Mouse (Mus musculus) neural tube, embryonic 13.5 days (tissue): ENCODE measurements around the gene Thap4. TPM values are rescaled to one million over a fixed set of nuclear protein-coding genes. Genes with fewer than 3 reads are reported as not detected.

Experiments used
- ATAC-seq: fragments of 200-750 bp; cut with Nextera tagmentation; 2 replicates; pipeline ENCODE4 v1.8.0; 2017; ENCODE audit warnings: low read depth, mild to moderate bottlenecking, moderate TSS enrichment, moderate library complexity
- H3K27ac ChIP-seq: fragments of 300-500 bp; sonication (generic); replicated peaks from 2 replicates; pipeline ENCODE4 v1.5.1; 2015; ENCODE audit warnings: moderate library complexity, mild to moderate bottlenecking, inconsistent platforms
- H3K27me3 ChIP-seq: fragments of 300-500 bp; sonication (generic); 2 replicates; pipeline ENCODE4 v1.6.1; 2015; ENCODE audit warnings: mild to moderate bottlenecking, inconsistent platforms
- H3K36me3 ChIP-seq: fragments of 300-500 bp; sonication (generic); 2 replicates; pipeline ENCODE4 v1.6.1; 2015; ENCODE audit warnings: mild to moderate bottlenecking, inconsistent platforms
- H3K4me1 ChIP-seq: fragments of 300-500 bp; sonication (generic); replicated peaks from 2 replicates; pipeline ENCODE4 v1.6.1; 2015; ENCODE audit warnings: inconsistent platforms
- H3K4me2 ChIP-seq: fragments of 300-500 bp; sonication (generic); 2 replicates; pipeline ENCODE4 v1.6.1; 2015; ENCODE audit warnings: inconsistent platforms, mild to moderate bottlenecking, moderate library complexity
- H3K4me3 ChIP-seq: fragments of 300-500 bp; sonication (generic); 2 replicates; pipeline ENCODE4 v1.5.1; 2015; ENCODE audit warnings: mild to moderate bottlenecking, inconsistent platforms
- H3K9ac ChIP-seq: fragments of 300-500 bp; sonication (generic); 2 replicates; pipeline ENCODE4 v1.6.1; 2015; ENCODE audit warnings: moderate library complexity, mild to moderate bottlenecking, inconsistent platforms
- H3K9me3 ChIP-seq: fragments of 300-500 bp; sonication (generic); 2 replicates; pipeline ENCODE4 v1.6.1; 2016; ENCODE audit warnings: inconsistent platforms
- WGBS: fragments of 180-500 bp; shearing (Covaris S2); methylation state at CpG from one replicate; pipeline ENCODE4 v1.1.7; 2015; 5-methylcytosine and 5-hydroxymethylcytosine counted together
- polyA plus RNA-seq: library from polyadenylated mRNA; unstranded; fragments of >200 nt; fragmentation: Nextera tagmentation; extraction: Ambion mirVana; gene quantifications from 2 replicates; pipeline ENCODE4 v1.2.1, GENCODE M21; 2015

Thap4 gene
- polyA plus RNA-seq, 1 experiment from 2014 or later: 40.7 TPM

- Histone ChIP-seq H3K9ac (no peak overlapping the region), H3K9me3 (no peaks in the 10 kb centered on the region), H3K27me3 (no peaks in the 10 kb centered on the region), H3K4me2 (no peak overlapping the region), H3K36me3 (peaks cover 28% of the 10 kb centered on the region), H3K4me1 (no peaks in the 10 kb centered on the region), H3K27ac (no peak overlapping the region), H3K4me3 (no peak overlapping the region)
- no peak for ATAC-seq
- WGBS: 90% methylated on average over 10 of the region's 10 CpGs
Measured at GRCm38 (mm10) chr1:93703472-93704048, 51.1 kb downstream of the Thap4 start.

- Histone ChIP-seq H3K4me1 (no peaks in the 10 kb centered on the region), H3K9ac (no peak overlapping the region), H3K27ac (no peak overlapping the region), H3K4me2 (no peak overlapping the region), H3K4me3 (no peak overlapping the region), H3K9me3 (no peaks in the 10 kb centered on the region), H3K36me3 (peaks cover 26% of the 10 kb centered on the region), H3K27me3 (no peaks in the 10 kb centered on the region)
- WGBS: 97% methylated on average over 1 of the region's 1 CpGs
- no peak for ATAC-seq
Measured at GRCm38 (mm10) chr1:93702106-93702505, 52.6 kb downstream of the Thap4 start.

- H3K4me1 ChIP-seq: no peaks in the 10 kb centered on the region
- no peak overlapping the region for H3K4me2 ChIP-seq
- H3K27me3 ChIP-seq: no peaks in the 10 kb centered on the region
- H3K36me3 ChIP-seq: peaks cover 29% of the 10 kb centered on the region
- no peak overlapping the region for H3K9ac ChIP-seq
- WGBS: 81% methylated on average over 4 of the region's 4 CpGs
- no peak overlapping the region for H3K27ac ChIP-seq
- no peak for ATAC-seq
- H3K9me3 ChIP-seq: no peaks in the 10 kb centered on the region
- no peak overlapping the region for H3K4me3 ChIP-seq
Measured at GRCm38 (mm10) chr1:93699159-93699558, 55.5 kb downstream of the Thap4 start.

GRCm38 (mm10) chr1:93697317-93697716, 57.3 kb downstream of the Thap4 start:
- no peaks in the 10 kb centered on the region for H3K27me3 ChIP-seq
- no peaks in the 10 kb centered on the region for H3K9me3 ChIP-seq
- H3K4me1 ChIP-seq: no peaks in the 10 kb centered on the region
- H3K36me3 ChIP-seq: peaks cover 25% of the 10 kb centered on the region
- no peak overlapping the region; the same call in 1 of the 2 replicates for H3K27ac ChIP-seq
- no peak for ATAC-seq
- no peak overlapping the region for H3K4me3 ChIP-seq
- H3K9ac ChIP-seq: no peak overlapping the region
- H3K4me2 ChIP-seq: no peak overlapping the region
- 27% methylated on average over 3 of the region's 3 CpGs for WGBS

- Histone ChIP-seq H3K27me3 (no peaks in the 10 kb centered on the region), H3K27ac (no peak overlapping the region), H3K4me1 (no peaks in the 10 kb centered on the region), H3K9ac (no peak overlapping the region), H3K9me3 (no peaks in the 10 kb centered on the region), H3K36me3 (peaks cover 26% of the 10 kb centered on the region), H3K4me3 (no peak overlapping the region), H3K4me2 (no peak overlapping the region)
- ATAC-seq: no peak
- 85% methylated on average over 6 of the region's 6 CpGs for WGBS
Measured at GRCm38 (mm10) chr1:93694966-93695365, 59.7 kb downstream of the Thap4 start.

- no peak overlapping the region for H3K4me2 ChIP-seq
- H3K27ac ChIP-seq: no peak overlapping the region
- H3K36me3 ChIP-seq: peaks cover 33% of the 10 kb centered on the region
- H3K4me3 ChIP-seq: no peak overlapping the region
- no peaks in the 10 kb centered on the region for H3K9me3 ChIP-seq
- 95% methylated on average over 10 of the region's 10 CpGs for WGBS
- no peak overlapping the region for H3K9ac ChIP-seq
- no peaks in the 10 kb centered on the region for H3K4me1 ChIP-seq
- no peaks in the 10 kb centered on the region for H3K27me3 ChIP-seq
- no peak for ATAC-seq
Measured at GRCm38 (mm10) chr1:93693943-93694342, 60.7 kb downstream of the Thap4 start.

- H3K9me3 ChIP-seq: no peaks in the 10 kb centered on the region
- H3K27ac ChIP-seq: no peak overlapping the region
- no peaks in the 10 kb centered on the region for H3K4me1 ChIP-seq
- H3K4me3 ChIP-seq: no peak overlapping the region
- H3K9ac ChIP-seq: no peak overlapping the region
- H3K36me3 ChIP-seq: peaks cover 33% of the 10 kb centered on the region
- H3K27me3 ChIP-seq: no peaks in the 10 kb centered on the region
- no peak for ATAC-seq
- no peak overlapping the region for H3K4me2 ChIP-seq
- WGBS: 90% methylated on average over 3 of the region's 3 CpGs
Measured at GRCm38 (mm10) chr1:93693502-93693901, 61.2 kb downstream of the Thap4 start.

- Histone ChIP-seq H3K4me3 (no peak overlapping the region), H3K9ac (no peak overlapping the region), H3K4me2 (no peak overlapping the region), H3K9me3 (no peaks in the 10 kb centered on the region), H3K4me1 (peaks cover 6% of the 10 kb centered on the region), H3K36me3 (peaks cover 33% of the 10 kb centered on the region), H3K27me3 (no peaks in the 10 kb centered on the region), H3K27ac (no peak overlapping the region)
- WGBS: 94% methylated on average over 9 of the region's 9 CpGs
- no peak for ATAC-seq
Measured at GRCm38 (mm10) chr1:93692773-93693172, 61.9 kb downstream of the Thap4 start.

- 74% methylated on average over 10 of the region's 10 CpGs for WGBS
- ATAC-seq: no peak
- peaks cover 33% of the 10 kb centered on the region for H3K36me3 ChIP-seq
- no peak overlapping the region for H3K27ac ChIP-seq
- H3K9me3 ChIP-seq: no peaks in the 10 kb centered on the region
- peak overlapping the region; percentile 31; the same call in 1 of the 2 replicates for H3K9ac ChIP-seq
- peaks cover 15% of the 10 kb centered on the region for H3K4me1 ChIP-seq
- no peak overlapping the region for H3K4me2 ChIP-seq
- H3K4me3 ChIP-seq: no peak overlapping the region
- H3K27me3 ChIP-seq: no peaks in the 10 kb centered on the region
Measured at GRCm38 (mm10) chr1:93691786-93692357, 62.8 kb downstream of the Thap4 start.

GRCm38 (mm10) chr1:93691106-93691505, 63.6 kb downstream of the Thap4 start:
- no peaks in the 10 kb centered on the region for H3K27me3 ChIP-seq
- no peak overlapping the region for H3K4me3 ChIP-seq
- peaks cover 20% of the 10 kb centered on the region for H3K4me1 ChIP-seq
- ATAC-seq: no peak
- 95% methylated on average over 8 of the region's 8 CpGs for WGBS
- H3K9ac ChIP-seq: no peak overlapping the region
- peaks cover 28% of the 10 kb centered on the region for H3K36me3 ChIP-seq
- no peaks in the 10 kb centered on the region for H3K9me3 ChIP-seq
- H3K4me2 ChIP-seq: no peak overlapping the region
- no peak overlapping the region for H3K27ac ChIP-seq

GRCm38 (mm10) chr1:93689901-93690496, 64.7 kb downstream of the Thap4 start:
- H3K27me3 ChIP-seq: no peaks in the 10 kb centered on the region
- 81% methylated on average over 7 of the region's 7 CpGs for WGBS
- no peak overlapping the region for H3K4me2 ChIP-seq
- ATAC-seq: no peak
- H3K9ac ChIP-seq: no peak overlapping the region
- H3K36me3 ChIP-seq: peaks cover 17% of the 10 kb centered on the region
- no peaks in the 10 kb centered on the region for H3K9me3 ChIP-seq
- H3K27ac ChIP-seq: no peak overlapping the region
- peaks cover 20% of the 10 kb centered on the region for H3K4me1 ChIP-seq
- no peak overlapping the region for H3K4me3 ChIP-seq

GRCm38 (mm10) chr1:93688154-93688553, 66.5 kb downstream of the Thap4 start:
- H3K9ac ChIP-seq: no peak overlapping the region
- no peak for ATAC-seq
- no peak overlapping the region for H3K4me2 ChIP-seq
- no peaks in the 10 kb centered on the region for H3K9me3 ChIP-seq
- WGBS: 61% methylated on average over 8 of the region's 8 CpGs
- peaks cover 15% of the 10 kb centered on the region for H3K27me3 ChIP-seq
- H3K36me3 ChIP-seq: peaks cover 13% of the 10 kb centered on the region
- no peak overlapping the region for H3K4me3 ChIP-seq
- peaks cover 20% of the 10 kb centered on the region for H3K4me1 ChIP-seq
- no peak overlapping the region for H3K27ac ChIP-seq

- Histone ChIP-seq H3K36me3 (peaks cover 8% of the 10 kb centered on the region), H3K4me2 (peak overlapping the region; percentile 69), H3K9me3 (no peaks in the 10 kb centered on the region), H3K9ac (peak overlapping the region; percentile 74), H3K4me3 (peak overlapping the region; percentile 63), H3K27ac (peak overlapping the region; percentile 75), H3K27me3 (peaks cover 15% of the 10 kb centered on the region), H3K4me1 (peaks cover 20% of the 10 kb centered on the region)
- 15% methylated on average over 3 of the region's 3 CpGs for WGBS
- ATAC-seq: no peak
Measured at GRCm38 (mm10) chr1:93686961-93687320, 67.7 kb downstream of the Thap4 start.
